Mouse (Mus musculus) right cerebral cortex, postnatal 25 days (tissue): ENCODE measurements around the gene Clstn1.

Experiments used
- DNase-seq: peaks from one replicate; pipeline ENCODE4 v3.0.0; 2022

Gene Clstn1

DNA sequence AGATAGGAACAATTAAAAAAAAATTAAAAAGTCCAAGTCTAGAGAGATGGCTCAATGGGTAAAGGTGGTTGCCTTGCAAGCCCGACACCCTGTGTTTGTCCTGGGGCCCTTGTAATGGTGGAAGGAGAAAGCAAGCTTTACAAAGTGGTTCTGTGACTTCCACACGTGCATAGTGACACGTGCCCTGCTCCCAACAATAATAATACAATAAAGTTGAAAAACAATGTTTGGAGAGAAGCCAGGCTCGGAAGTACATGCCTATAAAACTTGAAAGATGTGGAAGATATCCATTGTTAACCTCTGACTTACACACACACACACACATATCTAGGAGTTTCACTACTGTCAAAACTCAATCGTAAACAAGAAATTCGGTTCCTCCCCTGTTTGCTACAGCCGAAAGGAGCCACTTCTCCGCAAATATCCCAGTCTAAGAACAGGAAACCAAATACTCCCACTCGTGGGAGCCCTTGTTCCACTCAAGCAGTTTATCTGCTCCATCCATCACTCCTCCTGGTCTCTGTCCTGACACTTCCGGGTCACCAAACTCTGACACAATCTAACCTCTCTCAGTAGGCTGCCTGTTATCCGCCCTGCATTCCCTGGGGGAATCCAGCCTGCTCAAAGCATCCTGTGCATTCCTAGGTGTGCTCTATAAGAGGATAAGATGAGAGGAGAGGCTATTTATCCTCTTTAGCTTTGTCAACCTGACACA, 92.9 kb downstream of the Clstn1 start:
- DNase-seq, result no peak

DNA sequence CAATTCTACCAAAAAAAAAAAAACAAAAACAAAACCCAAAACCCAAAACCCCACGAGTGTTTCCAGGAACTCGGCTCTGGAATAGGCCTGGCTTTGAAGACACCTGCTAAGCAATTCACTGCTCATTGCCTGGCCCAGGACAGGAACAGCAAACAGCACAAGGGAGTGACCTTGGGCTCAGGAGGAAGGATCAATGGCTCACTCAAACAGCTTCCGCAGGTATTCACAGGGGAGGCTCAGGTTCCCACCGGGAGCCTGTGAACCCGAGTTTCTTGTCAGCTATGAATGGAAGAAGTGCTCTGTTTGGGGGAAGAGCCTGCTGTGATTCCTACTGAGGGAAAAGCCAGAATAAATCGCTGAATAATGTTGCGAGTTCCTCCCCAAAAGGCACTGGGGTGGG, 97.6 kb downstream of the Clstn1 start:
- DNase-seq, result no peak

DNA sequence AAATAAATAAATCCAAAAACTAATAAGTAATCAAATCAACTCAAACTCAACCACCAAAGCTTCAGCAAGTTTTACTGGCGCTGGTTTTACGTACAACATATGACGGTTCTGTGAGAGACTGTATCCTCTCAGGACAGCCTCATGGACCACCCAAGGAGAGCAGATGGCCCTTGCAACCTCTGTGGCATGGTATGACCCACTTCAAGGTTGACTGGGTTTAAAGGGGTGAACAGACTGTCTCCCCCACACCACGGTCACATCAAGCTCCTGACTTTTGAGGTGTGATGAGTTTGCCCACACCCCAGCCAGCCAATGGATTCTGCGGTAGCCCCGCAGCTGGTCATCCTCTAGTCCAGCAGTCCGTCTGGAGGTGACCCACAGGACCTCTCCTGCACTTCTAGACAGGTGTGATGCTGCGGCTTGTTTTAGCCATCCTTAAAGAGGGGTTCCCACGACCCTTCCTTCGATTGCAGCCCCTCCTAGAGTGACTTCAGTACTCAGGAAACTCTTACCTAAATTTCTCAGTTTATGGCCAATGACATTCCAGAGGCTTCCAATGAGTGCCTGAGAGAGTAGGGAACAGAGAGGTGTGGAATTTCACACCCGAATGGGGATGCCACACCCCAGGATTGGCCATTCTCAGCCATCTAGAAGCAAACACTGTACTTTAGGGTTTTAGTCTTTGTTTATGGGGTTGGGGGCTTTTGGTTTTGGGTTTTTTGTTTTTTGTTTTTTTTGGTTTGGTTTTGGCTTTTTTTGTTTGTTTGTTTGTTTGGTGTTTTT, 98.8 kb downstream of the Clstn1 start:
- DNase-seq, result no peak

DNA sequence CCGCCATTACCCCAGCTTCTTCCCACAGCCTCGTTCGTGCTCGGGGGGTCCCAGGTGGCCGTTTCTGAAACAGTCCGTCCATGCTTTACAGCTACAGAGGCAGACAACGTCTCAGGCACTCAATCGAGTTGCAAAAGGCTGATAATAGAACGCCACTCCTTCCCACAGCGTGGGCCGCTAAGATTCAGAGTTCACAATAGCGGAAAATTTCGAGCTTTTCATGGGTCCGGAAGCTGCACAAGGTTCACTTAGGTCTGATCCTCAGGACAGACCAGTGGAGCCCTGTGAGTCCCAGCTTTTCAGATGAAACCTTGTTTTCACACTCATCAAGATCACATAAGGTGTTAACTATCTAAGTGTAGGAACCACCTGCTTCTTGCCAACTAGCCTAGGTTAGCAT, 102.6 kb downstream of the Clstn1 start:
- DNase-seq, result no peak

DNA sequence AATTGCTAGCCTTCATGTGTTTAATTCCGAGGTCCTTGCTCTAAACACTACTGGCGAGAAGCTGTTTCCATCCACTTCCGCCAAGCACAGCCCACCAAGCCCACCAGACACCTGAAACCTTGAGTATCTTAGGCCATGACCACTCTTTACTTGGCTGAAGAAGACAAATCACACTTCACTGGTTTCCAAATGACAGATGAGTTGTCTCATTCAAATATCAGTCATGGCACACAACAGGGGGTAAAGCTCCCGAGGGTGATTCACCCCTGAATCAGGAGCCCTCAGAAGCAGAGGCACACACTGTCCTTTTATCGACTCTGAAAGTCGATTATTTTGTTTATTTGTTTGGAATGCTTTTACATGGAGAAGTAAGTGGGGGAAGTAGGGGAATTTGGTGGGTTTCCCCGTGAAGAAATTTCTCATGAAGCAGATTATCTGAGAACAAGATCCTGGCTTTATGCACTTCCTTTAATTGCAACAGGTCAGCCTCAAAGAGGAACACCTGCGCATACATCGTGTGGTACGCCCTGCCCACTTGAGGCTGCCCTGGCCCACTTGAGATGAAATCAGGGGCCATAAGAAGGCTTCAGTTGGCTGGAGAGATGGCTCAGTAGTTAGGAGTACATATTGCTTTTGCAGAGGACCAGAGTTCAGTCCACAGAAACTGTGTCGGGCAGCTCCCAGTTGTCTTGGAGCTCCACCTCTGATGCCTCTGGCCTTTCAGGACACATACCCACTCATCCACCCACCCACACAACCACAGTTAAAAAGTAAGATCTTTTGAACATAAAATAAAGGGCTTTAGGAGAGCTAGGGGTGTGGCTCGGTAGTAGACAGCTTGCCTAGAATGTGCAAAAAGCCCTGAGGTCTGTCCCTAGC, 103.8 kb downstream of the Clstn1 start:
- no peak for DNase-seq

DNA sequence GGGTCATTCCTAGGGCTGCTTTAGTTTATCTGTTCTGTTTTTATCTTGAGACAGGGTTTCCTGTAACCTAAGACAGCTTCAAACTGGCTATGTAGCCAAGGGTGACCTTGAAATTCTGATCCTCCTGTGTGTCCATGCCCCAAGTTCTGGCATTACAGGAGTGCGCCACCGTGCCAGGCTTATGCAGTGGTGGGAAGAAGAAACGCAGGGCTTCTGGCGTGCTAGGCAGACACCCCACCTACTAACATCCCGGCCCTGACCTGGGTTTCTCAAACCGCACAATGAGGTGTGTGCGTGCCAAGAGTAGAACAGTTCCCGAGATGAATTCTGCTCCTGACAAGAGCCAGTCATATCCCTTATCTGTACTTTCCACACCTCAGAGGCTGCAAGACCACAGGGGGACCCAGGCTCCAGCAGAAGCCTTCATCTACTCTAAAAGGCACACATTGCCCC, 104.6 kb downstream of the Clstn1 start:
- no peak for DNase-seq

DNA sequence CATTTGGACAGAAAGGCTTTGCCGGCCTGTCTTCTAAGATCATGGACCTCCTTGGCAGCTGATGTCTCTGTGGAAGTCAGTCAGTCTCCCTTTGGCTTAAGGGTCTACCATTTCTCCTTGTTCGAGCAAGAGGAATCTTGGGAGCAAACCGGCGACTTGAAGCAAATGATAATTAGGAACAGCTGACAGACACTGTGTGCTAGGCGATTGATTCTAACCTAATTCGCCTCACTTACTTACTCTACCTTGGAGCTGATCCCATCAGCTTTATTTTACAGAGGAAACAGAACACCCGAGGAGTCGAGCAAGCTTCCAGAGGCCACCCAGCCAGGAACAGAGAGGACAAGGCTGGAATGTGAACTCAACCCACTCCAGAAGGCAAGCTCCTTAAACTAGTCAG, 105.1 kb downstream of the Clstn1 start:
- DNase-seq, result no peak

DNA sequence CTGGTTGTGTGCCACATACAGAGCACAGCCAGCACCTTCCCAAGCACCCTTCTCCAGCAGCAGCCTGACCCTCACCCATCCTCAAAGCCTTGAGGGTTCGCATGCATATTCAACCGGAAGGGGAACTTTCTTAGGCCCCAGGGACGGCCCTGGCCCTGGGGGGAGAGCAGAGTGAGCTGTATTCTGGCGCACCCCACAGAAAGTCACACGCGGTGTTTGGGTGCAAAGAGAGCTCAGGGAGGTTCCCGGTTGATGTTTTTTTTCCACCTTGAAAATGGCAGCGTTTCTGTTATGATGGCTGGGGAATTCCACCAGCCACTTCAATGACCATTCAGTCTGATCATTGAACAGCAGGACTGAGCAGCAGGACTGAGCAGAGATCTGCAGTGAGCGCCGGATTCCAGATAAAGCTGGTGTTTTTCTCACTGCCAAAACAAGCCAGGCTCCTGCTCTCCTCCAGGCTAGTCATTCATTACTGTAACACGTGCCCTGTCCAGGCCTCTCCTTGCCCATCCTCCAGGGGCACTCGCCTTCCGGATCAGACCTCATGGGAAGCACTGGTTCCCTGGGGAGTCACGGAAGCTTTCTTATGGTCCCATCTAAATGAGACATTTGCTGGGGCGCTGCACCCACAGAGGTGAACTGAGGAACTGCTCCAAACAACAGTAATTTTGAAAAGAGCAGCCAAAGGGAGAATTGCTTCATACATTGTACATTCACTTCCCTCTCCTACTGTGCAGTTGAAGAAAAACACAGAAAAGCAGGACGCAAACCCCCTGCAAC, 110.1 kb downstream of the Clstn1 start:
- no peak for DNase-seq

DNA sequence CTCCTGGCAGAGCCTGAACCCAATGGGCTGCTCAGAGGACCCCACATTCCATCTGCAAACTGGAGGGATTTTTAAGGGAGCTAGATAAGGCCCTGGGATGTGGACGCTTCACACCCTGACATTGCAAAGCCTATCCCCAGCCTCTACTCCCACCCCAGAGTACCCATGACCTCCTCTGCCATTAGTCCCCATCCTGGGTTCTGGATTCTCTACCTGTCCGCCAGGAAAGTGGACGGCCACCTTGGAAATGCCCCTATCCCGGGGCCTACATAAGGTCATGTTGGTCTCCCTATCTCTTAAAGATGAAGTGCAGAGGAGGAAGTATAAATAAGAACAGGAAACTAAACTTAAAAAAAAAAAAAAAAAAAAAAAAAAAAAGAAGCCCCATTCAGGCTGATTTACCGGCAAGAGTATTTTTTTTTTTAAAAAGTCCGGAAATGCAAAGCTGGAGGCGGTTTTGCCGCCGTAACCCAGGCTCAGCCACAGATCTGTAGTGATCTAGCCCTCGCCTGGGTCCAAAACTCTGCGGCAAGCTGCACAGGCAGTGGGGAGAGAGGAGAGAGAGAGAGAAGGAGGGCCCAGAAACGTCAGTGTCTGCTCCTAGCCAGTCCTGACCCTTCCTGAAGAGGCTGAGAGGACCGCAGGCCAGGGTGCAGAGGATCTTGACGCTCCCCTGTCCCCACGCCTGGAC, 111.4 kb downstream of the Clstn1 start:
- DNase-seq, result no peak

DNA sequence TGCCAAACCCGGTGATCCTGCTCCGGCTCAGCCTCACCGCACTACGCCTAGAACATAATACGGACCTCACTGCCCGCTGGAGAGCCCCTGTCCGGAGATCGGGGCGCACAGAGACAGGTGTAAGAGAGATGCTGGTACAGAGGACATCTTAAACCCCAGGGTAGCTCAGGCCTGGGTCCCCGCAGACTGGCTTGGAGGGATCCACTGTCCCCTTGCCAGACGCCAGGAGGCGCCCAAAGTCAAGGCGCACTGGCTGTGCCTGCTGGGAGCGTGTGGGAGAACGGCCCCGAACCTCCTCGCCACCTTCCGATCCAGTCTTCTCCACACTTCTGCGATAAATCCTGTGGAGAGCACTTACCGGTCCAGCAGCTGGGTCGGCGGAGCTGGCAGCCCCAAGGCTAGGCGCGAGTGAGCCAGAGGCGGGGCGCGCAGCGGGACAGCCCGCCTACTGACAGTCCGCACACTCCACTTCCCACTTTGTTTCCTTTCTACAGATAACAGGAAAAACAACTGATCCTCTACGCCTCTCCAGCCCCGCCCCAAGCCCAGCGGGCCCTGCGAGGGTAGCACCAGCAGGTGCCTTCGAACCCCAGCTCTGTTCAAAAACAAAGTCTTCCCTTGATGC, 112.0 kb downstream of the Clstn1 start:
- DNase-seq, result peak; percentile 46
